Mouse (Mus musculus): ENCODE measurements around the gene Dnali1. TPM values are rescaled to one million over a fixed set of nuclear protein-coding genes. Genes with fewer than 3 reads are reported as not detected.

Dnali1 gene
- total and polyA plus RNA-seq, 3 experiments: 1.4 TPM; not detected in 2

GRCm38 (mm10) chr4:125097412-125097811, 31.9 kb upstream of the Dnali1 start:
- no peak overlapping the region for H3K27ac ChIP-seq
- no peak for DNase-seq
- H3K9ac ChIP-seq (ENCODE audit: low read depth, low read length): no peak overlapping the region
- H3K36me3 ChIP-seq (ENCODE audit: control insufficient read depth, insufficient read depth, low read length): no peaks in the 10 kb centered on the region
- no peaks in the 10 kb centered on the region for H3K79me2 ChIP-seq (replicated peaks; ENCODE audit: control insufficient read depth, insufficient read depth, low read length)
- TF ChIP-seq CTCF (IDR thresholded peaks at IDR 0.05) (no peak), EP300 (IDR thresholded peaks at IDR 0.05; ENCODE audit: insufficient read depth, low read depth, low read length) (no peak), POLR2A (IDR thresholded peaks at IDR 0.05; ENCODE audit: insufficient read depth, low read depth, low read length) (no peak)
- no peaks in the 10 kb centered on the region for H3K4me1 ChIP-seq (ENCODE audit: control insufficient read depth, insufficient read depth, low read length)
- 67% methylated on average over 4 of the region's 4 CpGs for WGBS
- H3K27me3 ChIP-seq (ENCODE audit: control insufficient read depth, insufficient read depth, low read length): no peaks in the 10 kb centered on the region
- intact Hi-C loops (cut with DNase I): no loop called here
- H3K4me3 ChIP-seq: no peak overlapping the region

GRCm38 (mm10) chr4:125096066-125096465, 30.6 kb upstream of the Dnali1 start:
- Histone ChIP-seq H3K79me2 (replicated peaks; ENCODE audit: control insufficient read depth, insufficient read depth, low read length) (no peaks in the 10 kb centered on the region), H3K9ac (ENCODE audit: low read depth, low read length) (no peak overlapping the region), H3K36me3 (ENCODE audit: control insufficient read depth, insufficient read depth, low read length) (no peaks in the 10 kb centered on the region), H3K4me1 (ENCODE audit: control insufficient read depth, insufficient read depth, low read length) (no peaks in the 10 kb centered on the region), H3K27me3 (ENCODE audit: control insufficient read depth, insufficient read depth, low read length) (no peaks in the 10 kb centered on the region), H3K27ac (no peak overlapping the region), H3K4me3 (no peak overlapping the region)
- DNase-seq: no peak
- no peak for TF ChIP-seq POLR2A (IDR thresholded peaks at IDR 0.05; ENCODE audit: insufficient read depth, low read depth, low read length)
- no peak for TF ChIP-seq EP300 (IDR thresholded peaks at IDR 0.05; ENCODE audit: insufficient read depth, low read depth, low read length)
- TF ChIP-seq CTCF (IDR thresholded peaks at IDR 0.05): no peak
- WGBS: 78% methylated on average over 5 of the region's 5 CpGs
- intact Hi-C loops (cut with DNase I): no loop called here

GRCm38 (mm10) chr4:125093031-125093430, 27.5 kb upstream of the Dnali1 start:
- 83% methylated on average over 5 of the region's 5 CpGs for WGBS

GRCm38 (mm10) chr4:125085346-125085841, 19.9 kb upstream of the Dnali1 start:
- Histone ChIP-seq H3K4me1 (ENCODE audit: control insufficient read depth, insufficient read depth, low read length) (peaks cover 3% of the 10 kb centered on the region), H3K36me3 (ENCODE audit: control insufficient read depth, insufficient read depth, low read length) (no peaks in the 10 kb centered on the region), H3K4me3 (peak overlapping the region; percentile 77), H3K9ac (ENCODE audit: low read depth, low read length) (peak overlapping the region; percentile 96), H3K79me2 (replicated peaks; ENCODE audit: control insufficient read depth, insufficient read depth, low read length) (no peaks in the 10 kb centered on the region), H3K27ac (peak overlapping the region; percentile 92), H3K27me3 (ENCODE audit: control insufficient read depth, insufficient read depth, low read length) (no peaks in the 10 kb centered on the region)
- no peak for DNase-seq
- intact Hi-C loops (cut with DNase I): loop anchor here (2.0 kb wide), 1 partner anchor 37 kb away; no protein-coding TSS in a partner anchor
- TF ChIP-seq CTCF (IDR thresholded peaks at IDR 0.05) (no peak), POLR2A (IDR thresholded peaks at IDR 0.05; ENCODE audit: insufficient read depth, low read depth, low read length) (no peak), EP300 (IDR thresholded peaks at IDR 0.05; ENCODE audit: insufficient read depth, low read depth, low read length) (no peak)
- WGBS: under 1% methylated on average over 45 of the region's 45 CpGs

More at GRCm38 (mm10) chr4:125093031-125093430, 27.5 kb upstream of the Dnali1 start:
- DNase-seq: no peak
- H3K4me1 ChIP-seq (ENCODE audit: control insufficient read depth, insufficient read depth, low read length): no peaks in the 10 kb centered on the region
- H3K27me3 ChIP-seq (ENCODE audit: control insufficient read depth, insufficient read depth, low read length): no peaks in the 10 kb centered on the region
- no peaks in the 10 kb centered on the region for H3K79me2 ChIP-seq (replicated peaks; ENCODE audit: control insufficient read depth, insufficient read depth, low read length)
- TF ChIP-seq POLR2A (IDR thresholded peaks at IDR 0.05; ENCODE audit: insufficient read depth, low read depth, low read length): no peak
- no peak for TF ChIP-seq CTCF (IDR thresholded peaks at IDR 0.05)
- no peak for TF ChIP-seq EP300 (IDR thresholded peaks at IDR 0.05; ENCODE audit: insufficient read depth, low read depth, low read length)
- intact Hi-C loops (cut with DNase I): no loop called here
- H3K36me3 ChIP-seq (ENCODE audit: control insufficient read depth, insufficient read depth, low read length): no peaks in the 10 kb centered on the region
- H3K4me3 ChIP-seq: no peak overlapping the region
- no peak overlapping the region for H3K27ac ChIP-seq
- no peak overlapping the region for H3K9ac ChIP-seq (ENCODE audit: low read depth, low read length)

- peak; percentile 100 for TF ChIP-seq CTCF (IDR thresholded peaks at IDR 0.05)
- 0 out of 2 replicates have a peak, but pooled peaks have one; percentile 7 for TF ChIP-seq EP300 (IDR thresholded peaks at IDR 0.05; ENCODE audit: insufficient read depth, low read depth, low read length)
- TF ChIP-seq POLR2A (IDR thresholded peaks at IDR 0.05; ENCODE audit: insufficient read depth, low read depth, low read length): no peak
- intact Hi-C loops (cut with DNase I): loop anchor here (1.0 to 2.0 kb wide), 2 partner anchors 18 to 38 kb away; partner anchors contain the start of gene Snip1
These were observed 19.2 kb upstream of the Dnali1 start, which contains the start of gene Meaf6 for GRCm38 (mm10) chr4:125084403-125085345. TSS of gene Meaf6 (plus strand) at chr4:125085134.

More at GRCm38 (mm10) chr4:125084403-125085345, 19.2 kb upstream of the Dnali1 start, which contains the start of gene Meaf6:
- no peaks in the 10 kb centered on the region for H3K27me3 ChIP-seq (ENCODE audit: control insufficient read depth, insufficient read depth, low read length)
- H3K79me2 ChIP-seq (replicated peaks; ENCODE audit: control insufficient read depth, insufficient read depth, low read length): no peaks in the 10 kb centered on the region
- peak within 1 kb of the TSS; percentile 92 for H3K27ac ChIP-seq
- H3K36me3 ChIP-seq (ENCODE audit: control insufficient read depth, insufficient read depth, low read length): no peaks in the 10 kb centered on the region
- WGBS: 2% methylated on average over 62 of the region's 63 CpGs
- DNase-seq: peak; percentile 95 to 99
- H3K4me3 ChIP-seq: peak within 1 kb of the TSS; percentile 77
- peak within 1 kb of the TSS; percentile 96 for H3K9ac ChIP-seq (ENCODE audit: low read depth, low read length)
- H3K4me1 ChIP-seq (ENCODE audit: control insufficient read depth, insufficient read depth, low read length): peaks cover 3% of the 10 kb centered on the region

All from heart, adult 2 months (tissue).